Mouse (Mus musculus) spleen, adult 2 months (tissue): Measurements from ENCODE around the gene Ldlrap1. TPM values are rescaled to one million over a fixed set of nuclear protein-coding genes. Genes with fewer than 3 reads are reported as not detected.
"Not testable (repeated sequence)": the region's sequence is repeated elsewhere in the genome, so short reads cannot be mapped to it uniquely, and the experiment has no call there.

ENCODE experiments used
- DNase-seq, 2 experiments: peaks; one replicate each; pipeline versions ENCODE4 v3.0.0 to v3.0.0-alpha.2; 2012 to 2021; ENCODE audit warnings: low spot score in 2 of 2, low read depth in 1 of 2
- H3K27ac ChIP-seq: fragments of 200-500 bp; 2 replicates; pipeline ENCODE4 v1.5.1; 2012; ENCODE audit warnings: low read length, inconsistent platforms; ENCODE audit not compliant: insufficient read depth
- H3K27me3 ChIP-seq: fragments of 200-500 bp; 2 replicates; pipeline ENCODE4 v1.6.1; 2012; ENCODE audit warnings: mild to moderate bottlenecking, moderate library complexity, low read length, inconsistent platforms; ENCODE audit not compliant: control insufficient read depth, insufficient read depth
- H3K36me3 ChIP-seq: fragments of 200-500 bp; 2 replicates; pipeline ENCODE4 v1.6.1; 2012; ENCODE audit warnings: mild to moderate bottlenecking, low read length, inconsistent platforms; ENCODE audit not compliant: control insufficient read depth, insufficient read depth
- H3K4me1 ChIP-seq: fragments of 200-500 bp; 2 replicates; pipeline ENCODE4 v1.6.1; 2011; ENCODE audit warnings: inconsistent platforms; ENCODE audit not compliant: control insufficient read depth, insufficient read depth, insufficient read length
- H3K4me3 ChIP-seq: fragments of 200-500 bp; 2 replicates; pipeline ENCODE4 v1.5.1; 2011; ENCODE audit warnings: mild to moderate bottlenecking, inconsistent platforms; ENCODE audit not compliant: insufficient read depth, insufficient read length; ENCODE audit errors: extremely low read depth
- CTCF ChIP-seq: fragments of 200-500 bp; IDR thresholded peaks from 2 replicates; pipeline ENCODE4 v1.5.1; 2011; ENCODE audit warnings: mild to moderate bottlenecking, inconsistent platforms; ENCODE audit not compliant: insufficient read depth, insufficient read length, insufficient replicate concordance; ENCODE audit errors: extremely low read depth
- POLR2A ChIP-seq: fragments of 200-500 bp; IDR thresholded peaks from 2 replicates; pipeline ENCODE4 v1.6.1; 2011; ENCODE audit warnings: low read depth, low read length, inconsistent platforms
- WGBS: fragments of 180-500 bp; shearing (Covaris S2); methylation state at CpG from one replicate; pipeline ENCODE4 v1.1.7; 2018; 5-methylcytosine and 5-hydroxymethylcytosine counted together
- polyA plus RNA-seq: library from polyadenylated mRNA; depleted of rRNA; stranded (reverse); fragments of >200 nt; gene quantifications from 2 replicates; pipeline ENCODE4 v1.2.3, GENCODE M21; 2012

Ldlrap1 gene
- polyA plus RNA-seq, 1 experiment = 29.8 TPM

- DNase-seq = no peak
- no peaks in the 10 kb centered on the region for H3K27me3 ChIP-seq
- H3K27ac ChIP-seq = no peak overlapping the region
- H3K4me3 ChIP-seq = no peak overlapping the region
- WGBS = 90% methylated on average over 10 of the region's 10 CpGs
- H3K4me1 ChIP-seq = peaks cover 6% of the 10 kb centered on the region; the same call in 1 of the 2 replicates
- H3K36me3 ChIP-seq = peaks cover 13% of the 10 kb centered on the region
- TF ChIP-seq CTCF (no peak), POLR2A (no peak)
Observed at GRCm38 (mm10) chr4:134800693-134801092, 32.9 kb upstream of the Ldlrap1 start.

DNA sequence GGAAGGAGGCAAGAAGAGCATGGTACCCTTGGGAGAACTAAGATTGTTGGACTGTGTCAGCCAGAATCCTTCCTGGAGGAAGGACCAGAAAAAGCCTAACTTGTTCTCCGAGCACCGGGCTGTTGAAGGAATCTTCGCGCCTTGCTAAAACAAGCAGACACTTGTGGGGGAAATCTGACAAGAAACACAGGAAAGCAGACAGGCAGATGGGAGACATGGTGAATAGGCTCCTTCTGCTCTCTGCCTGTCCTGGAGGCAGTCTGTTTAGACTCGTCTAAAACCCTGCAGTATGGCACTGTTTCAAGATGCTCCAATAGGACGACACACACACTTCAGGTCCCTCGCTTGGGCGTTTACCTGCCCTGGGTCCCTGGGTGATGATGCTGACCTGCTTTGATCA lies 32.3 kb upstream of the Ldlrap1 start:
- Histone ChIP-seq H3K36me3 (peaks cover 9% of the 10 kb centered on the region), H3K4me3 (no peak overlapping the region), H3K27me3 (no peaks in the 10 kb centered on the region), H3K4me1 (peaks cover 7% of the 10 kb centered on the region; the same call in 1 of the 2 replicates), H3K27ac (no peak overlapping the region)
- TF ChIP-seq CTCF = no peak
- no peak for TF ChIP-seq POLR2A
- DNase-seq = no peak
- 68% methylated on average over 8 of the region's 8 CpGs for WGBS

- peaks cover 8% of the 10 kb centered on the region for H3K36me3 ChIP-seq
- H3K4me3 ChIP-seq = no peak overlapping the region
- peaks cover 7% of the 10 kb centered on the region; the same call in 1 of the 2 replicates for H3K4me1 ChIP-seq
- DNase-seq = peak; percentile 32 to 63
- WGBS = 3% methylated on average over 4 of the region's 4 CpGs
- H3K27me3 ChIP-seq = no peaks in the 10 kb centered on the region
- TF ChIP-seq POLR2A = no peak
- TF ChIP-seq CTCF = peak; percentile 96
- H3K27ac ChIP-seq = no peak overlapping the region
Observed at GRCm38 (mm10) chr4:134799272-134799671, 31.4 kb upstream of the Ldlrap1 start.

GRCm38 (mm10) chr4:134798861-134799260 lies 31.0 kb upstream of the Ldlrap1 start:
- whole genome bisulfite sequencing = 70% methylated on average over 3 of the region's 3 CpGs
- Histone ChIP-seq H3K27me3 (no peaks in the 10 kb centered on the region), H3K4me1 (peaks cover 7% of the 10 kb centered on the region; the same call in 1 of the 2 replicates), H3K27ac (no peak overlapping the region), H3K4me3 (no peak overlapping the region), H3K36me3 (peaks cover 5% of the 10 kb centered on the region)
- no peak for TF ChIP-seq POLR2A
- TF ChIP-seq CTCF = no peak
- DNase-seq = no peak

- Histone ChIP-seq H3K36me3 (no peaks in the 10 kb centered on the region), H3K4me1 (peaks cover 7% of the 10 kb centered on the region; the same call in 1 of the 2 replicates), H3K27ac (0 out of 2 replicates have a peak overlapping the region, but pooled peaks have one; percentile 62), H3K4me3 (no peak overlapping the region), H3K27me3 (no peaks in the 10 kb centered on the region)
- WGBS = 74% methylated on average over 6 of the region's 6 CpGs
- TF ChIP-seq POLR2A (no peak), CTCF (no peak)
- no peak for DNase-seq
Observed at GRCm38 (mm10) chr4:134797621-134798020, 29.8 kb upstream of the Ldlrap1 start.

- no peak overlapping the region for H3K4me3 ChIP-seq
- peaks cover 7% of the 10 kb centered on the region; the same call in 1 of the 2 replicates for H3K4me1 ChIP-seq
- H3K27ac ChIP-seq = peak overlapping the region; percentile 62; the same call in 1 of the 2 replicates
- peak in 1 of 2 experiments; percentile 32 for DNase-seq
- H3K36me3 ChIP-seq = no peaks in the 10 kb centered on the region
- H3K27me3 ChIP-seq = no peaks in the 10 kb centered on the region
- WGBS = 27% methylated on average over 7 of the region's 7 CpGs
- TF ChIP-seq POLR2A (no peak), CTCF (no peak)
Observed at GRCm38 (mm10) chr4:134796581-134797361, 28.9 kb upstream of the Ldlrap1 start.

- DNase-seq = no peak
- Histone ChIP-seq H3K27ac (no peak overlapping the region; the same call in 1 of the 2 replicates), H3K4me3 (no peak overlapping the region), H3K36me3 (no peaks in the 10 kb centered on the region), H3K27me3 (no peaks in the 10 kb centered on the region), H3K4me1 (peaks cover 7% of the 10 kb centered on the region; the same call in 1 of the 2 replicates)
- 46% methylated on average over 5 of the region's 5 CpGs for WGBS
- TF ChIP-seq POLR2A (no peak), CTCF (no peak)
Observed at GRCm38 (mm10) chr4:134795819-134796485, 28.1 kb upstream of the Ldlrap1 start.

DNA sequence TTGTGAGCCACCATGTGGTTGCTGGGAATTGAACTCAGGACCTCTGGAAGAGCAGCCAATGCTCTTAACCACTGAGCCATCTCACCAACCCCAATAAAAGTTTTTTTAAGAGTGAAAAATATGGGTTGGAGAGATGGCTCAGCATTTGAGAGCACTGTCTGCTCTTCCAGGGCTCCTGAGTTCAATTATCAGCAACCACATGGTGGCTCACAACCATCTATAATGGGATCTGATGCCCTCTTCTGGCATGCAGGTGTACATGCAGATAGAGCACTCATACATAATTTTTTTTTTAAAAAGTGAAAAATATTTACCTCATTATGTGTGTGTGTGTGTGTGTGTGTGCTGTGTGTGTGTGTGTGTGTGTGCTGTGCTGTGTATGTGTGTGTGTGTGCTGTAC lies 27.1 kb upstream of the Ldlrap1 start:
- H3K36me3 ChIP-seq, H3K4me3 ChIP-seq, H3K4me1 ChIP-seq, H3K27ac ChIP-seq, DNase-seq, H3K27me3 ChIP-seq: not testable (repeated sequence)
